Mouse (Mus musculus) spleen, adult 2 months (tissue): Measurements from ENCODE around the gene Ica1. TPM values are rescaled to one million over a fixed set of nuclear protein-coding genes. Genes with fewer than 3 reads are reported as not detected.

Source experiments
- DNase-seq, 2 experiments: peaks; one replicate each; pipeline versions ENCODE4 v3.0.0 to v3.0.0-alpha.2; 2012 to 2021; ENCODE audit warnings: low spot score in 2 of 2, low read depth in 1 of 2
- H3K27ac ChIP-seq: fragments of 200-500 bp; 2 replicates; pipeline ENCODE4 v1.5.1; 2012; ENCODE audit warnings: low read length, inconsistent platforms; ENCODE audit not compliant: insufficient read depth
- H3K27me3 ChIP-seq: fragments of 200-500 bp; 2 replicates; pipeline ENCODE4 v1.6.1; 2012; ENCODE audit warnings: mild to moderate bottlenecking, moderate library complexity, low read length, inconsistent platforms; ENCODE audit not compliant: control insufficient read depth, insufficient read depth
- H3K36me3 ChIP-seq: fragments of 200-500 bp; 2 replicates; pipeline ENCODE4 v1.6.1; 2012; ENCODE audit warnings: mild to moderate bottlenecking, low read length, inconsistent platforms; ENCODE audit not compliant: control insufficient read depth, insufficient read depth
- H3K4me1 ChIP-seq: fragments of 200-500 bp; 2 replicates; pipeline ENCODE4 v1.6.1; 2011; ENCODE audit warnings: inconsistent platforms; ENCODE audit not compliant: control insufficient read depth, insufficient read depth, insufficient read length
- H3K4me3 ChIP-seq: fragments of 200-500 bp; 2 replicates; pipeline ENCODE4 v1.5.1; 2011; ENCODE audit warnings: mild to moderate bottlenecking, inconsistent platforms; ENCODE audit not compliant: insufficient read depth, insufficient read length; ENCODE audit errors: extremely low read depth
- CTCF ChIP-seq: fragments of 200-500 bp; IDR thresholded peaks from 2 replicates; pipeline ENCODE4 v1.5.1; 2011; ENCODE audit warnings: mild to moderate bottlenecking, inconsistent platforms; ENCODE audit not compliant: insufficient read depth, insufficient read length, insufficient replicate concordance; ENCODE audit errors: extremely low read depth
- POLR2A ChIP-seq: fragments of 200-500 bp; IDR thresholded peaks from 2 replicates; pipeline ENCODE4 v1.6.1; 2011; ENCODE audit warnings: low read depth, low read length, inconsistent platforms
- WGBS: fragments of 180-500 bp; shearing (Covaris S2); methylation state at CpG from one replicate; pipeline ENCODE4 v1.1.7; 2018; 5-methylcytosine and 5-hydroxymethylcytosine counted together
- polyA plus RNA-seq: library from polyadenylated mRNA; depleted of rRNA; stranded (reverse); fragments of >200 nt; gene quantifications from 2 replicates; pipeline ENCODE4 v1.2.3, GENCODE M21; 2012

Ica1 gene
- polyA plus RNA-seq, 1 experiment, result 1.3 TPM

DNA sequence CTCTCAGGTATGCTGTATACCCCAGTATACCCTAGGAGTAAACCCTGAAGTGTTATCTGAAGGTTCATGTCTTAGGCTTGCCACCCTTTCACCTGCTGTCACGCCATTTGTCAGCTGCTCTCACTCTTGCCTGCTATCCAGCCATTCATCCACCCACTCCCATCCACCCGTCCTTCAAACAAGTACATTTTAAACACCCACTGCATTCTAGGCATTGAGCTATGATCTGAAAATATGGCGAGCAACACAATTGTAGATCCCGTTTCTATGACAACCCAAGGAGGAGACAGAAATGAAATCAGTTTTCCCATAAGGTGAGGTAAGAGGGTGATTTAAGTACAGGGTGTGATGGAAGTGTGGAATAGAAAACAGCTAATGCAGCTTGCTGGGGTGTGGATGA is 140.2 kb downstream of the Ica1 start:
- Histone ChIP-seq H3K36me3 (no peaks in the 10 kb centered on the region), H3K4me3 (no peak overlapping the region), H3K27ac (no peak overlapping the region), H3K27me3 (no peaks in the 10 kb centered on the region), H3K4me1 (peaks cover 3% of the 10 kb centered on the region; the same call in 1 of the 2 replicates)
- DNase-seq, result no peak
- 89% methylated on average over 4 of the region's 4 CpGs for WGBS
- no peak for TF ChIP-seq POLR2A
- no peak for TF ChIP-seq CTCF

DNA sequence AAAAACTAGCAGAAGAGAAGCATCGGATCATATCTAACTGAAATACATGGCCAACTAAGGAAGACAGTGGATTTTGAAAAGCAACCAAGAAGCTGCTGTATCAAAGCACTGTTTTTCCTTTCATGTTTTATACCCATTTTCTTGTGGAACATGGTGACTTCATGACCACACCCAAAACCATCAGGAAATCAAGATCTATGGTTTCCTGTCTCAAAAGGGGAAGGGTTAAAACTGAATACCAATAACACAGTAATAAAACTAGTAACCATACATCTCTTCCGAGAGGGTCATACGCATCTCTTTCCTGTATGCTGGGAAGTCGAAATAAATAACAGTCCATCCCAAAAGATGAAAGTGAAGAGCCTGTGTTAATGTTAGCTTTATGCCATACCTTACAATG is 145.6 kb downstream of the Ica1 start:
- DNase-seq, result no peak
- 77% methylated on average over 4 of the region's 4 CpGs for WGBS
- TF ChIP-seq POLR2A (no peak), CTCF (no peak)
- H3K4me1 ChIP-seq, result peaks cover 3% of the 10 kb centered on the region; the same call in 1 of the 2 replicates
- H3K27ac ChIP-seq, result no peak overlapping the region
- no peaks in the 10 kb centered on the region for H3K27me3 ChIP-seq
- H3K4me3 ChIP-seq, result no peak overlapping the region
- no peaks in the 10 kb centered on the region for H3K36me3 ChIP-seq

DNA sequence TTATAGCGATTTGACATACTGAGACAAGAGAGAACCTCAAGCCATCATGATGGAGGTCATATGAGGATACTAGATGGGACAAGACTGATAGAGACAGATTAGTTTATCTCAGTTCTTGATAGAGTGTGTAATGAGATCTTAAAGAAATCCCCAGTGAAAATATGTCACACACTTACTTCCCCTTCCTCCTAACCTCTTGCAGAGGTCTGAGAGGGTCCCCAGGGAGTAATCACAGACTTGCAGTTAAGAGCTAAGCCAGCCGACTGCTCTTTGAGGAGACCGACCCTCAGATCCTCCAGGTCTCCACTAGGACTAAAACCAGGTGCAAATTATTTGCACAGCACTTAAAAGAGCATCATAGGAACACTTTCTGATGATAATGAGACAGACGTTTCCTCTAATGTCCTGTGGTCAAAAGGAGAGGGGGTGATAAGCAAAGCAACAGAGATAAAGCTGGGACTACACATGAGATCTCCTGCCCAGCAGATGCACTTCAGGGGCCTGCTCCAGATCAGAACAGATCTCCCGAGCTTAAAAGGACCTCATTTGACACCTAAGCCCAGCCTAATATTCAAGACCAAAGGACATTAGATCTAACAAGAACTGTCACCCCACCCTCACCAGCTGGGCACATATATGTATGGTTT is 146.2 kb downstream of the Ica1 start:
- H3K4me1 ChIP-seq, result peaks cover 3% of the 10 kb centered on the region; the same call in 1 of the 2 replicates
- H3K27me3 ChIP-seq, result no peaks in the 10 kb centered on the region
- no peaks in the 10 kb centered on the region for H3K36me3 ChIP-seq
- TF ChIP-seq POLR2A (no peak), CTCF (no peak)
- DNase-seq, result peak; percentile 40 to 73
- no peak overlapping the region for H3K4me3 ChIP-seq
- 39% methylated on average over 5 of the region's 5 CpGs for WGBS
- H3K27ac ChIP-seq, result peak overlapping the region; percentile 54; the same call in 1 of the 2 replicates

DNA sequence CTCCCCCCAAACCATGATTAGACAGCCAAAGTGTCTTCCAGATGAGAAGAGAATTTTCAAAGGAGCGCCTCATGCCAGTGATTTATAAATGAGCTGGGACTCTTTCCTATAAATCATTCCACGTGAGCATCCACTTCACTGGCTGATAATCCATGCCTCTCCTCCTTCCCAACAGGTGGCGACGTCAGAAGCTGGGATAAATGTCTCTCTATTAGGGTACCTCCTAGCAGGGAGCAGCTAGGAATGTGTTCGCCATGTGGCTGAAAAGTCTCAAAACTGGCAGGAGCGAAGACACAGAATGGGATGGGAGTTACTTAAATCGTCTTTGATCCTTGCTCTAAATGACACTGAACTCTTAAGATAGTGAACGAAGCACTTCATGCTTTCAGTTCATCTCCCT is 146.9 kb downstream of the Ica1 start:
- TF ChIP-seq POLR2A, result no peak
- no peak for TF ChIP-seq CTCF
- Histone ChIP-seq H3K4me1 (peaks cover 3% of the 10 kb centered on the region; the same call in 1 of the 2 replicates), H3K27me3 (no peaks in the 10 kb centered on the region), H3K36me3 (no peaks in the 10 kb centered on the region), H3K27ac (no peak overlapping the region), H3K4me3 (no peak overlapping the region)
- no peak for DNase-seq
- 94% methylated on average over 8 of the region's 8 CpGs for WGBS

DNA sequence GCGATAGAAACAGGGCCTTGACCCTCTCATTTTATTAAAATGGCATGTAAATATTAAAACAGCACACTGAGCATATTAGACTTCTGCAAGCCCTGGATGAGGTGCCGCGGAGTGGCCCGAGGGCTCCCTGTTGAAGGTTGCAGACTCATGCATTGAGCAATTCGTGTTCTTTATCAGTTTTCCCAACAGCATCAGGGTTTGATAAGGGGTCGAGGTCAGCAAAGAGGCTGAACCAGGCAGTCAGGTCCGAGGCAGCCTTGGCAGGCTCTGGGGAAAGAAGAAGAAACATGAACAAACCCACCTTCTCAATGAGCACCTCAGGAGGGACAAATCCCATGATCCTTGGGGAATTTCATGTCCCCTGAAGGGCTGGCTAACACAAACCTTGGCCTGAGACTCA is 147.8 kb downstream of the Ica1 start:
- TF ChIP-seq POLR2A (no peak), CTCF (no peak)
- H3K27ac ChIP-seq, result no peak overlapping the region
- no peak overlapping the region for H3K4me3 ChIP-seq
- WGBS, result 87% methylated on average over 7 of the region's 7 CpGs
- H3K4me1 ChIP-seq, result peaks cover 3% of the 10 kb centered on the region; the same call in 1 of the 2 replicates
- no peaks in the 10 kb centered on the region for H3K27me3 ChIP-seq
- DNase-seq, result no peak
- no peaks in the 10 kb centered on the region for H3K36me3 ChIP-seq

DNA sequence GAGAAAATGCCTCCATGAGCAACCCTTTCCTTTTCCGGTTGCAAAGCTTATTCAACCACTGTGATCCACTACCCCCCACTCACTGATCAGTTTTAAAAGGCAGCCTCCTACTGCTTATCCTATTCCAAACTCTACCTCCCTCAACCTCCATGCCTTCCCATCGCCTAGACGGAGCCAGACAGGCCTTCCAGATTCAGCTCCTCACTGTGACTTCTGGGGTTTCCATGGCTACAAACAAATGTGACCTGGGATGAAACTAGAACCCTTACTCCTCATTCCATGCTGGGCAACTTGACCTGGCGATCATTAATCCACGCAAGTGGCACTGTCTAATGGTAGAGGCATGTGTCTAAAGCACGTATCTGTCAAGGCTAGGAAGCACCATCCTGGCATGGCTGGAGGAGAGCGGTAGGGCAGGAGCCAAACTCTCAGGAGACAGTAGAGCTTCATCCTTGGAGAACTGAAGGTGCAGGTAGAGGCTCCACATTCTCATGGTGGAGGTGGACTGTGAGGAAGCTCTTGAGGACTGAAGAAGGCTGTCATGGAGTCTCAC is 149.5 kb downstream of the Ica1 start:
- Histone ChIP-seq H3K4me1 (peaks cover 3% of the 10 kb centered on the region; the same call in 1 of the 2 replicates), H3K4me3 (no peak overlapping the region), H3K27me3 (no peaks in the 10 kb centered on the region), H3K27ac (no peak overlapping the region), H3K36me3 (no peaks in the 10 kb centered on the region)
- WGBS, result 94% methylated on average over 7 of the region's 7 CpGs
- no peak for DNase-seq
- no peak for TF ChIP-seq CTCF
- no peak for TF ChIP-seq POLR2A

DNA sequence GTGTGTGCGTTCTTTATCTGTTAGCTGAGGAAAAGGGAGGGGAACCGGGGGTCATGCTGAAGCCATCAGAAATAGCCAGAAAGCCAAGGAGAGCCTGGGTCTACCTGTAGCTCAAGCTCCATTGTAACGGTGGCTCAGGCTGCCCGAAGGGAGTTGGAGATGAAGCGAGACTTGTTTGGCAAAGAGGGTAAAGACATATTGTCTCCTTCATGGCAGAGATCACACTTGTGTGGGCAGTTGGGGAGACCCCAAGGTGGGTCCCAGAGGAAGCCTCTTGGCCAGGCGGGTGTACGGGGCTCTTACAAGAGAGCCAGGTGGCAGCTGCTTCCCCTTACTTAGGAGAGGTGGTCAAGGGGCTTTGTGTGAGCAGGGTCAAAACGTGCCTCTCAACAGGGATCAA is 150.1 kb downstream of the Ica1 start:
- 88% methylated on average over 8 of the region's 8 CpGs for WGBS
- H3K27me3 ChIP-seq, result no peaks in the 10 kb centered on the region
- no peak overlapping the region for H3K4me3 ChIP-seq
- no peak for DNase-seq
- TF ChIP-seq CTCF (no peak), POLR2A (no peak)
- peaks cover 3% of the 10 kb centered on the region; the same call in 1 of the 2 replicates for H3K4me1 ChIP-seq
- H3K27ac ChIP-seq, result no peak overlapping the region
- no peaks in the 10 kb centered on the region for H3K36me3 ChIP-seq
